Mouse (Mus musculus): Measurements from ENCODE around the gene Zc2hc1c.

DNA sequence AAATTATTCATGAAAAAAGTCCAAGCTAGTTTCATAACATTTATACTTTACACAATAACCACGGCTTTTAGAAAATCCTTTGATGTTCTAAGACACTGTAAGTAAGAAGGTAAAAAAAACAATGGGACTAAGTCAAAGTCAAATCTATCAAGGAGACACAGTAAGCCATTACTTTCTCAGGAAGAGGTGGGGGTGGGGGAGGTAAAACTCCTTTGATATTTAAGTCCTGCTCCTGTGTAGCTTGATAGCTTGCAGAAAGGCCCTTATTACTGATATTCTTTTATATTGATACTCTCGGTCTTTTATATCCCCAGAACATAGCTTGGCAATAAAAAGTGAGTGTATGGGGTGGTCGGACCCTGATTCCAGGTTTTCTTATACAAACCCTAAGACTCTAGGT is 18.6 kb upstream of the Zc2hc1c start:
- TF ChIP-seq CTCF (IDR thresholded peaks at IDR 0.05; ENCODE audit: extremely low read depth, insufficient read length, insufficient replicate concordance, low read depth, low read length) = no peak
- TF ChIP-seq POLR2A (IDR thresholded peaks at IDR 0.05; ENCODE audit: low read depth, low read length) = no peak
